Mouse (Mus musculus) lung, postnatal 25 days (tissue): Measurements from ENCODE around the gene Snrpb.

Experiments
- DNase-seq: peaks from one replicate; pipeline ENCODE4 v3.0.0; 2022; ENCODE audit warnings: low spot score

Snrpb gene

GRCm38 (mm10) chr2:130143011-130143410 lies 36.2 kb downstream of the Snrpb start:
- DNase-seq, result no peak

GRCm38 (mm10) chr2:130129687-130130086 lies 49.5 kb downstream of the Snrpb start:
- no peak for DNase-seq

- DNase-seq, result no peak
Observed at GRCm38 (mm10) chr2:130126073-130126472, 53.1 kb downstream of the Snrpb start.

GRCm38 (mm10) chr2:130125279-130126059 lies 53.7 kb downstream of the Snrpb start:
- DNase-seq, result no peak
